Mouse (Mus musculus): ENCODE measurements at regions not wholly inside any gene's neighbourhood (a gene's known extent, or its start where the extent isn't known, plus 50 kb on each side); places are given as distances from the start of the nearest gene placed in this dataset.

DNA sequence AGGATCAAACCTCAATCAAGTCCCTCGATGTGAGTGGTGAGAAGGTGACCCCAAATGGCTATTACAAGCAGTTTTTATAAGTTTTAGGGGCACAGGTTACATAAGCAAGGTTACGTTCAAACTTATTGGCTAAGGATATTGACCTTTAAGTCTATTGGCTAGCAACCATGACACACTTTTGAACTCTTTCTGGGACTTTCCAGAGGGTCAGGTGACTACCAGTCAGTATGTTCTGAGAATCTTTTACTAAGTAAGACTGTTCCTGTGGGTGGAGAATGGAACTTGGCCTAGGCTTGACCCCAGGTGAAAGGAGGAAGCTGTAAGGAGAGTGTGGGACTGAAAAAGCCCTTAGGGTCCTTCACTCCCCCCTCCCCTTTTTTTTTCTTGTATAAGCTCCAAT, 370.3 kb upstream of the Lrrc3b start:
- no peak overlapping the region for H3K4me2 ChIP-seq (ENCODE audit: low read depth, low read length)
- no peak for ATAC-seq (ENCODE audit: insufficient read depth, low FRiP score)
- no peak overlapping the region for H3K27ac ChIP-seq (ENCODE audit: low read length)
- H3K9ac ChIP-seq (ENCODE audit: low read length): no peak overlapping the region
- no peaks in the 10 kb centered on the region for H3K36me3 ChIP-seq (ENCODE audit: control insufficient read depth, insufficient read depth, low read length)
- no peak overlapping the region for H3K4me3 ChIP-seq (replicated peaks; ENCODE audit: low read length)
- no peaks in the 10 kb centered on the region for H3K4me1 ChIP-seq (ENCODE audit: control insufficient read depth, insufficient read depth, low read length)
- WGBS: 75% methylated on average over 2 of the region's 2 CpGs
- no peaks in the 10 kb centered on the region for H3K27me3 ChIP-seq (ENCODE audit: control insufficient read depth, insufficient read depth, low read length)
- no peaks in the 10 kb centered on the region; the same call in 1 of the 2 replicates for H3K9me3 ChIP-seq (replicated peaks; ENCODE audit: control insufficient read depth, low read length)

- 90% methylated on average over 1 of the region's 1 CpGs for WGBS
- no peak overlapping the region for H3K9ac ChIP-seq (ENCODE audit: low read length)
These were observed 402.7 kb upstream of the Lrrc3b start for GRCm38 (mm10) chr14:15841390-15842023.

GRCm38 (mm10) chr14:15842024-15842599, 403.3 kb upstream of the Lrrc3b start:
- H3K9me3 ChIP-seq (replicated peaks; ENCODE audit: control insufficient read depth, low read length): no peaks in the 10 kb centered on the region
- no peaks in the 10 kb centered on the region for H3K36me3 ChIP-seq (ENCODE audit: control insufficient read depth, insufficient read depth, low read length)
- H3K27ac ChIP-seq (ENCODE audit: low read length): no peak overlapping the region
- no peak overlapping the region for H3K4me3 ChIP-seq (replicated peaks; ENCODE audit: low read length)
- no peaks in the 10 kb centered on the region for H3K4me1 ChIP-seq (ENCODE audit: control insufficient read depth, insufficient read depth, low read length)
- no peak overlapping the region for H3K9ac ChIP-seq (ENCODE audit: low read length)
- H3K4me2 ChIP-seq (ENCODE audit: low read depth, low read length): no peak overlapping the region
- H3K27me3 ChIP-seq (ENCODE audit: control insufficient read depth, insufficient read depth, low read length): no peaks in the 10 kb centered on the region
- ATAC-seq (ENCODE audit: insufficient read depth, low FRiP score): no peak
- WGBS: 38% methylated on average over 1 of the region's 1 CpGs

More at GRCm38 (mm10) chr14:15841390-15842023, 402.7 kb upstream of the Lrrc3b start:
- Histone ChIP-seq H3K4me1 (ENCODE audit: control insufficient read depth, insufficient read depth, low read length) (no peaks in the 10 kb centered on the region), H3K27me3 (ENCODE audit: control insufficient read depth, insufficient read depth, low read length) (no peaks in the 10 kb centered on the region), H3K4me2 (ENCODE audit: low read depth, low read length) (no peak overlapping the region), H3K4me3 (replicated peaks; ENCODE audit: low read length) (no peak overlapping the region), H3K27ac (ENCODE audit: low read length) (no peak overlapping the region), H3K9me3 (replicated peaks; ENCODE audit: control insufficient read depth, low read length) (no peaks in the 10 kb centered on the region), H3K36me3 (ENCODE audit: control insufficient read depth, insufficient read depth, low read length) (no peaks in the 10 kb centered on the region)
- no peak for ATAC-seq (ENCODE audit: insufficient read depth, low FRiP score)

- Histone ChIP-seq H3K9me3 (replicated peaks; ENCODE audit: control insufficient read depth, low read length) (no peaks in the 10 kb centered on the region), H3K36me3 (ENCODE audit: control insufficient read depth, insufficient read depth, low read length) (no peaks in the 10 kb centered on the region), H3K9ac (ENCODE audit: low read length) (no peak overlapping the region), H3K27ac (ENCODE audit: low read length) (no peak overlapping the region), H3K4me2 (ENCODE audit: low read depth, low read length) (no peak overlapping the region), H3K4me1 (ENCODE audit: control insufficient read depth, insufficient read depth, low read length) (no peaks in the 10 kb centered on the region), H3K4me3 (replicated peaks; ENCODE audit: low read length) (no peak overlapping the region), H3K27me3 (ENCODE audit: control insufficient read depth, insufficient read depth, low read length) (no peaks in the 10 kb centered on the region)
- ATAC-seq (ENCODE audit: insufficient read depth, low FRiP score): no peak
- 64% methylated on average over 3 of the region's 3 CpGs for WGBS
These were observed 380.6 kb upstream of the Ngly1 start for GRCm38 (mm10) chr14:15868520-15868919.

DNA sequence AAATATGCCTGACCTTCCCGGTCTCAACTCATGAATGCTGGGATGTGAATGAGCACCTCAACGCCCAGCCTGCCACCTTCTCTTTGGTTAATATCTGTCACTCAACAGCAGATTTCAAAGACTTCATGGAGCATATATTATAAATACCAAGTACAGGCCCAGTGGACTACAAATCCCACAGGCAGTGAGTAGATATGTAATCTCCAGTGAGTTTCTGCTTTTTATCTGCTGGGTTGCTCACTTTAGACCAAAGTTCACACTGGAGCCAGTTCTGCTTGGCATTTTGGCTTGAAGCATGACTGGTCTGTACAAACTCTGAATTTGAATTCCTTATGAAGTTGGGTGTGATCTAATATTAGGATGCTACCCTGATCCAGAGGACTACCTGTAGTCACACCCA, 377.1 kb upstream of the Ngly1 start:
- Histone ChIP-seq H3K9ac (ENCODE audit: low read length) (no peak overlapping the region), H3K4me3 (replicated peaks; ENCODE audit: low read length) (no peak overlapping the region), H3K27me3 (ENCODE audit: control insufficient read depth, insufficient read depth, low read length) (no peaks in the 10 kb centered on the region), H3K9me3 (replicated peaks; ENCODE audit: control insufficient read depth, low read length) (no peaks in the 10 kb centered on the region), H3K27ac (ENCODE audit: low read length) (no peak overlapping the region), H3K4me2 (ENCODE audit: low read depth, low read length) (no peak overlapping the region), H3K4me1 (ENCODE audit: control insufficient read depth, insufficient read depth, low read length) (no peaks in the 10 kb centered on the region), H3K36me3 (ENCODE audit: control insufficient read depth, insufficient read depth, low read length) (no peaks in the 10 kb centered on the region)
- no peak for ATAC-seq (ENCODE audit: insufficient read depth, low FRiP score)
- WGBS: 90% methylated on average over 2 of the region's 2 CpGs

DNA sequence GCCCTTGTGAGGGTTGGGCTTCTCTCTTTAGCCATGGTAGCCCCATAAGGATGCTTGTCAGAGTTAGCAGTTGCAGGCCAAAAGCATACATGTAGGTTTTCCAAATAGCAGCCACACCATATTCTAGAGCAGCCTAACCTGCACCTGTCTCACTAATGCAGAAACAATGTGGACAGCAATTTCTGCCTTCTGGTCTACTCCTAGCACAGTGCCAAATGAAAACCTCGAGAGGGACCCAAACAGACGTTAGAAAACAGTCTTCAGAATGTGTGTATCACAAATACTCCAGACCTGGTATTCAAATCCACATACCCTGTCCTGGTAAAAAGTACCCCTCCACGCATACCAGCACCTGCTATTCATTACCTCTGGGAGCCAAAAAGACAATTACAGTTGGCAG, 368.9 kb upstream of the Ngly1 start:
- Histone ChIP-seq H3K36me3 (ENCODE audit: control insufficient read depth, insufficient read depth, low read length) (no peaks in the 10 kb centered on the region), H3K27me3 (ENCODE audit: control insufficient read depth, insufficient read depth, low read length) (no peaks in the 10 kb centered on the region), H3K4me1 (ENCODE audit: control insufficient read depth, insufficient read depth, low read length) (no peaks in the 10 kb centered on the region), H3K27ac (ENCODE audit: low read length) (no peak overlapping the region), H3K9ac (ENCODE audit: low read length) (no peak overlapping the region), H3K9me3 (replicated peaks; ENCODE audit: control insufficient read depth, low read length) (no peaks in the 10 kb centered on the region), H3K4me2 (ENCODE audit: low read depth, low read length) (no peak overlapping the region), H3K4me3 (replicated peaks; ENCODE audit: low read length) (no peak overlapping the region)
- no peak for ATAC-seq (ENCODE audit: insufficient read depth, low FRiP score)
- WGBS: 68% methylated on average over 3 of the region's 3 CpGs

- 57% methylated on average over 1 of the region's 1 CpGs for WGBS
- H3K9ac ChIP-seq (ENCODE audit: low read length): no peak overlapping the region
- no peak overlapping the region for H3K4me3 ChIP-seq (replicated peaks; ENCODE audit: low read length)
- no peaks in the 10 kb centered on the region for H3K36me3 ChIP-seq (ENCODE audit: control insufficient read depth, insufficient read depth, low read length)
- no peak overlapping the region for H3K4me2 ChIP-seq (ENCODE audit: low read depth, low read length)
- no peaks in the 10 kb centered on the region for H3K9me3 ChIP-seq (replicated peaks; ENCODE audit: control insufficient read depth, low read length)
- ATAC-seq (ENCODE audit: insufficient read depth, low FRiP score): no peak
- H3K4me1 ChIP-seq (ENCODE audit: control insufficient read depth, insufficient read depth, low read length): no peaks in the 10 kb centered on the region
- no peak overlapping the region for H3K27ac ChIP-seq (ENCODE audit: low read length)
- H3K27me3 ChIP-seq (ENCODE audit: control insufficient read depth, insufficient read depth, low read length): no peaks in the 10 kb centered on the region
These were observed 367.8 kb upstream of the Ngly1 start for GRCm38 (mm10) chr14:15881284-15881683.

DNA sequence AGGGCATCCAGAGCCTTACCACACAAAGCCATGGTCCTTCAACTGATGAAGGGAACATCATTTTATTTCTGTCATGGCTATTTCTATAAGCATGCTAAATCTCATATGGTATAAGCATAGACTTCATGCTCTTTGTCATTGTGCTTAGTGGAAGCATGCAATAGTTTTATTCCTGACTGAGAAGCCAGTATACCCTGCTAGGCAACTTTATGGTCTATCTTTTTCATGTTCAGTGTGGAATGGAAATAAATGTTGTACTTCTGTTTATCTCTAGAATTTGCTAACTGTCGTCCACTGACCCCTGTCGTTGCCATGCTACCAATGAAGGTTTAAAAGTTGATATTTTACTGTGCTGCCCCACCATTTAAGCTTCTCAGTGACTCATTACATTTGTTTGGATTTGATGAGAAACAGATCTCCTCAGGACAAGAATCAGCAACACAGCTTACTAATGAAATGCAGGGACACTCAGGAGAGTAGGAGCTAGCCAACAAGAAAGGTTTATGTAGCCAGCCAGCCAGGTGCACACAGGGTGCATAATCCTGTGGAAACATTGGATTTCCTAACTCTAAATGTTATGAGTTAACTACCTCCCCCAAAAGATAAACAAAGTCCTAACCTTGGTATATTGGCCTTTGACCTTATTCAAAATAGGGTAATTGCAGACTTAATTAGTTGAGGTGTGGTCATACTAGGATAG, 364.3 kb upstream of the Ngly1 start:
- WGBS: 35% methylated on average over 2 of the region's 2 CpGs

DNA sequence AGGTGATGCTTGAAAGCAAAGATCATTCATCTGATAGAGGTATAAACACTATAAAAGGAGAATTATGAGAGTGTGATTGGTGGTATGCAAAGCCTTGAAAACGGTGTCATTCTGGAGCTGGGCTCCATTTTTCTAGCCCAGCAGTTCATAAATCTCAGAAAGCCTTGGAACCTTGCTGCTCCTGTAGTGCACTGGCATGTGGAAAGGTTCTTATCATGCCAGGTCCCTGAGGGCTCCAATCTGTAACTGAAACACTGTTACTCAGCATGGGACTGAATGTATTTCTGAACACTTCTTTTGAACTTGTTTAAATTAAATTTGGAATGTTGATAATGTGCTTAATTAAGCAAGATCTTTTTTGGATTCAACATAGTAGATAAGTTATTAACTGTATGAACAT, 352.0 kb upstream of the Ngly1 start:
- WGBS: 49% methylated on average over 1 of the region's 1 CpGs
- Histone ChIP-seq H3K9me3 (replicated peaks; ENCODE audit: control insufficient read depth, low read length) (no peaks in the 10 kb centered on the region), H3K4me2 (ENCODE audit: low read depth, low read length) (no peak overlapping the region), H3K4me1 (ENCODE audit: control insufficient read depth, insufficient read depth, low read length) (no peaks in the 10 kb centered on the region), H3K9ac (ENCODE audit: low read length) (no peak overlapping the region), H3K27ac (ENCODE audit: low read length) (no peak overlapping the region), H3K27me3 (ENCODE audit: control insufficient read depth, insufficient read depth, low read length) (no peaks in the 10 kb centered on the region), H3K4me3 (replicated peaks; ENCODE audit: low read length) (no peak overlapping the region), H3K36me3 (ENCODE audit: control insufficient read depth, insufficient read depth, low read length) (no peaks in the 10 kb centered on the region)
- ATAC-seq (ENCODE audit: insufficient read depth, low FRiP score): no peak

More for the DNA sequence above, 364.3 kb upstream of the Ngly1 start:
- Histone ChIP-seq H3K4me2 (ENCODE audit: low read depth, low read length) (no peak overlapping the region), H3K4me1 (ENCODE audit: control insufficient read depth, insufficient read depth, low read length) (no peaks in the 10 kb centered on the region), H3K36me3 (ENCODE audit: control insufficient read depth, insufficient read depth, low read length) (no peaks in the 10 kb centered on the region), H3K9ac (ENCODE audit: low read length) (no peak overlapping the region), H3K9me3 (replicated peaks; ENCODE audit: control insufficient read depth, low read length) (no peaks in the 10 kb centered on the region), H3K27ac (ENCODE audit: low read length) (no peak overlapping the region), H3K4me3 (replicated peaks; ENCODE audit: low read length) (no peak overlapping the region), H3K27me3 (ENCODE audit: control insufficient read depth, insufficient read depth, low read length) (no peaks in the 10 kb centered on the region)
- no peak for ATAC-seq (ENCODE audit: insufficient read depth, low FRiP score)
